Mouse (Mus musculus) hindbrain, embryonic 10.5 days (tissue): Measurements from ENCODE around the gene E130114P18Rik. TPM values are rescaled to one million over a fixed set of nuclear protein-coding genes. Genes with fewer than 3 reads are reported as not detected.

Experiments used
- DNase-seq: peaks from one replicate; pipeline ENCODE4 v3.0.0-alpha.2; 2017; ENCODE audit warnings: low spot score
- H3K27ac ChIP-seq: fragments of 300-500 bp; sonication (generic); 2 replicates; pipeline ENCODE4 v1.5.1; 2016; ENCODE audit warnings: mild to moderate bottlenecking, moderate library complexity
- H3K27me3 ChIP-seq: fragments of 300-500 bp; sonication (generic); 2 replicates; pipeline ENCODE4 v1.6.1; 2016; ENCODE audit warnings: mild to moderate bottlenecking; ENCODE audit not compliant: poor library complexity, insufficient read depth, severe bottlenecking
- H3K36me3 ChIP-seq: fragments of 300-500 bp; sonication (generic); 2 replicates; pipeline ENCODE4 v1.6.1; 2016; ENCODE audit warnings: mild to moderate bottlenecking, moderate library complexity
- H3K4me1 ChIP-seq: fragments of 300-500 bp; sonication (generic); replicated peaks from 2 replicates; pipeline ENCODE4 v1.6.1; 2016; ENCODE audit warnings: mild to moderate bottlenecking
- H3K4me3 ChIP-seq: fragments of 300-500 bp; sonication (generic); 2 replicates; pipeline ENCODE4 v1.5.1; 2016; ENCODE audit warnings: mild to moderate bottlenecking, moderate library complexity
- H3K9me3 ChIP-seq: fragments of 300-500 bp; sonication (generic); 2 replicates; pipeline ENCODE4 v1.6.1; 2016; ENCODE audit warnings: mild to moderate bottlenecking, moderate library complexity
- WGBS: fragments of 180-500 bp; shearing (Covaris S2); methylation state at CpG from one replicate; pipeline ENCODE4 v1.1.7; 2016; 5-methylcytosine and 5-hydroxymethylcytosine counted together
- polyA plus RNA-seq: library from polyadenylated mRNA; unstranded; fragments of >200 nt; fragmentation: Nextera tagmentation; extraction: Ambion mirVana; gene quantifications from 2 replicates; pipeline ENCODE4 v1.2.1, GENCODE M21; 2016

Gene E130114P18Rik
- polyA plus RNA-seq, 1 experiment from 2014 or later, result 18.4 TPM

DNA sequence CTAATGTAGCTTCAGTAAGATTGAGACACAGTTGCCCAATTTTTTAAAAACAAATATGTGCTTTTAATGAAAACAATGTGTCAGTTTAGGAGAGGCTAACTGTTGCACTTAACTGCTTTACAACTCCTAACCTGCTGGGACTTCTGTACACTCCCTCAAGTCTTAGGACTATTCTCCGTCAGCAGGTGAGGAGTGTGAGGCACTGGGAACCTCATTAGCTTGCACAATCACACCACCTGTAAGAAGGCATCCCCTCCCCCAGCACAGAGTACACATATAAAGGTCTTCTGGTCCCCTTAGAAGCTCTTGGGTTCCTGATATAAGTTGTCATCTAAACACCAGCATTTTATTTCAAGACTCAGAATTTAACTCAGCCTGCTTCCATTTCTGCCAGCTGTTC, 170.7 kb downstream of the E130114P18Rik start:
- Histone ChIP-seq H3K4me3 (no peak overlapping the region), H3K4me1 (peaks cover 47% of the 10 kb centered on the region), H3K9me3 (no peaks in the 10 kb centered on the region), H3K27ac (0 out of 2 replicates have a peak overlapping the region, but pooled peaks have one; percentile 23), H3K27me3 (no peaks in the 10 kb centered on the region), H3K36me3 (no peaks in the 10 kb centered on the region)
- DNase-seq, result no peak
- WGBS, result 83% methylated on average over 1 of the region's 1 CpGs

DNA sequence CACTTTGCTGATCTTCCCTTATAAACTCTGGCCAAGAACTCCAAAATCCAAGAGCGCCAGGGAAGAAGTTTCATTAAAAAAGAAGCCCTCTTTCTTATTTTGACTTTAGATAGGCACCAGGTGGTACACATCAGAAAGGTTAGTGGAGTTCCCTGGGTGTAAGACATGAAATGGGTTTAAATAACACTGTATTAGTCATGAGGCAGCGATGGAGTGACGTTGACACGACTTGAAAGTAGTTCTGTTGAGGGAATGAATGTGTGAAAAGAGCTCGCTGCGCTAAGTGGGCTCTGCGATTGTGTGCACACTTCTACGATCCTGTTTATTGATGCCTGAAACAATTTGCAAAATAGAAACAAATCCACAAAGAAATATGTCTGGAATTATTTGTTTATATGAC, 171.4 kb downstream of the E130114P18Rik start:
- 91% methylated on average over 8 of the region's 8 CpGs for WGBS

DNA sequence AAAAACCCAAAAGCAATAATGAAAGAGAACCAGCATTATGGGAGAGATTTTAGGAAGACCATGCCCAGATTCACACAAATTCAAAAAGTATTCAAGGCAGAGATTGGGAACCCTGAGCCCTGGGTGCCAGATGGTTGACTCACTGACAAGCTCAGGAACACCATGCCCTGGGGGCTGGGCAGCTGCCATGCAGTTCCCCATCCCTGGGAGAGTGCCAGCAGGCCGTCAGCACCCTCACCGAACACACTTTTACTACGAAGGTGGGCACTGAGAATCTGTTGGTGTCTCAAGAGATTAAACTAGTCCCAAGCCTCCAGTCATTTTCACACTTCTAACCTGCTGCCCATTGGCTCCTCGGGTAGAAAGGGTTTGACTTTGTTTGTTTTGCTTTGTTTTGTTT, 175.3 kb downstream of the E130114P18Rik start:
- Histone ChIP-seq H3K27ac (no peak overlapping the region), H3K4me1 (peaks cover 17% of the 10 kb centered on the region), H3K27me3 (no peaks in the 10 kb centered on the region), H3K9me3 (no peaks in the 10 kb centered on the region), H3K4me3 (no peak overlapping the region), H3K36me3 (no peaks in the 10 kb centered on the region)
- 75% methylated on average over 4 of the region's 4 CpGs for WGBS
- DNase-seq, result no peak

More for the DNA sequence above, 171.4 kb downstream of the E130114P18Rik start:
- Histone ChIP-seq H3K4me3 (no peak overlapping the region), H3K27ac (no peak overlapping the region), H3K27me3 (no peaks in the 10 kb centered on the region), H3K4me1 (peaks cover 50% of the 10 kb centered on the region), H3K36me3 (no peaks in the 10 kb centered on the region), H3K9me3 (no peaks in the 10 kb centered on the region)
- DNase-seq, result no peak

DNA sequence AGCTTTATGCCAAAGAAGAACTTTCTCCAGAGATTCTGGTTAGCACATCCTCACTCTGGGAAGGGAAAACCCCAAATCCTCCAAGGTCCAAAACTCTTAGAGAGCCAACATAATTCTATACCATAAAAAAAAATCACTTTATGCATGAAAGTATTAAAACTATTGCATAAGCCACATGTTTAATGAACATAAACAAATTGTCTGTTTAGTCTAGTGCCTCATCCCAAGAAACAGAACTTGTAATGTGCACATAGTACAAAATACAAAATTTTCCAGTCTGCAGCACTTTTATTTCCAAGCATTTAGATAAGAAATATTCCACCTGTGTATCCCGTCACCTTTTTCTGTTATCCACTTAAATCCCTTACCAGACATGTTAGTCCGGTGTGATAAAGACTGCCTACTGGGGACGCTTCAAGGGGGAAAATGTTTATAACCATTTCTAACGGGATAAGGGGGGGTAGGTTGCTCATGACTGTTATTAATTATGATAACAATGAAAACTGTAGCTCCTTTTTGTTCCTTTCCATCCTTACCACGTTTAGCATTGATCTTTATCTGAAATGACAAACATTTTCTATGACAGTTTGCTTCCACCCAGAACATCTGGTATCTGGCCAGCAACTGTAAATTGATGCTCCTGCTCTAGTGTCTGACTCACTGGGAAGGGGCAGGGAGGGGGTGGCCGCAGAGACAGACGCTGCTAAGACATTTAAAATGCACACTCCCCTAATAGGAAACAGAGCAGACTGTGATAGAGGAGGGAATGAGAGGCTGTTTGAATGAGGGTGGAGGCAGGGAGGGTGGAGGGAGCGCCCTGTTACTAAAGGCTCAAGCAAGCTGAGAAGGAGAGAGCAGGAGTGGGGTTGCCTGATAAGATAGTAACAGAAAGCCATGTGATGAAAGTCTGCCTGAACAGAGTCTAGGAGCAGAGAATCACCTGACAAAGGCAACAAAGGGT, 176.7 kb downstream of the E130114P18Rik start:
- Histone ChIP-seq H3K36me3 (no peaks in the 10 kb centered on the region), H3K4me3 (no peak overlapping the region), H3K27ac (peak overlapping the region; percentile 71), H3K9me3 (no peaks in the 10 kb centered on the region), H3K27me3 (no peaks in the 10 kb centered on the region), H3K4me1 (peaks cover 9% of the 10 kb centered on the region)
- 45% methylated on average over 8 of the region's 8 CpGs for WGBS
- peak; percentile 36 for DNase-seq

DNA sequence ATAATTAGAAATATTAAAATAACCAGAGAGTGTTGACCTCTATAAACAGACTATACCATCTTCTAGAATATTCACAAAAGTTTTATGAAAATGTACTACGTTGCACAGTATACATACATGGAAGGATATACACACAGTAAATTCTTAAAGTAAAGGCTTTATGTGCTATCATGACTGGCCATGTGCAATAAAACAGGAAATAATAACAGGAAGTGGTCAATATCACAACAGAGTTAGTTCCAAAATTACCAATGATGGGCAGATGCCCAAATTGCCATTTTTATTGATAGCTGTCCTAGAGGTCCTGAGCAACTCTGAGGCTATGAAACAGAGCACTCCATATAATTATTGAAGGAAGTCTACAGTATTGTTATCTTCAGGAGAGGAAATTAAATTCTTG, 180.4 kb downstream of the E130114P18Rik start:
- Histone ChIP-seq H3K27me3 (no peaks in the 10 kb centered on the region), H3K36me3 (no peaks in the 10 kb centered on the region), H3K27ac (no peak overlapping the region), H3K4me3 (no peak overlapping the region), H3K9me3 (no peaks in the 10 kb centered on the region), H3K4me1 (peaks cover 16% of the 10 kb centered on the region)
- WGBS, result 95% methylated on average over 1 of the region's 1 CpGs
- DNase-seq, result no peak

DNA sequence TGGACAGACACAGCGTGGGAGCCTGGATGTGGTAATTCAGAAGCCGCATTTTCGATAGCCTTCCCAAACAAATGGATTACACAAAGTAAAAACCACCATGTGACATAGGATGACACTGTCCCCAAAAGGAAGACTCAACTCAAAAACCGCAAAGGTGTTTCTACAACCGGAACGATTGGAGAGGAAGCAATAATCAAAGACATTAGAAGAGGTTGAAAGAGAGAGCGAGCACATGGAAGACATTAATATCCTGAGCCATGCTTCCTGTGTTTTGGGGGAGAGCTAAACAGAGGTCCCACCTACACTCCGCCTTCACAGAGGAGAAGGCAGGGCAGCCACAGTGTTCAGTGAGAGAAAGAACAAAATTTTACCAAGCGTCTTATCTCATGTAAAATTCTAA, 181.5 kb downstream of the E130114P18Rik start:
- 88% methylated on average over 9 of the region's 9 CpGs for WGBS
- Histone ChIP-seq H3K36me3 (no peaks in the 10 kb centered on the region), H3K4me1 (peaks cover 12% of the 10 kb centered on the region), H3K4me3 (no peak overlapping the region), H3K27me3 (no peaks in the 10 kb centered on the region), H3K27ac (no peak overlapping the region), H3K9me3 (no peaks in the 10 kb centered on the region)
- DNase-seq, result no peak

DNA sequence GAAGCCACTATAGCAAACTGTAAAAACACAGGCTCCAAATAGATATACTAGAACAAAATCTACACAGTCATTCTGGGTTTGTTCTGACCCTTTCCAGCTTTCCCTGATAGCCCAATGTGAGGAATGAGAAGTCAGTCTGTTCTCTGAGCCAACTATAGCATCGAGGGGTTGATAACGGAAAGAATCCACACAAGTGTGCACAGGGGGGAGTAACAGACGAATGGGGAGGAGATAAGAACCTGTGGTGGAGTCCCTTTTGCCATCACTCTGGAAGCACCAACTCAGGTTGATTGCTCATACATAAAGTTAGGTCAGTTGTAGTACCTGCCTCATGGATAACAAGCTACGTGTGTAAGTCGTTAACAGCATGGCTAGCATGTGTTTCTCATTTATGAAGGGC, 184.0 kb downstream of the E130114P18Rik start:
- no peaks in the 10 kb centered on the region for H3K36me3 ChIP-seq
- WGBS, result 82% methylated on average over 5 of the region's 5 CpGs
- no peak overlapping the region for H3K4me3 ChIP-seq
- no peak for DNase-seq
- no peaks in the 10 kb centered on the region for H3K27me3 ChIP-seq
- H3K4me1 ChIP-seq, result peaks cover 12% of the 10 kb centered on the region
- no peaks in the 10 kb centered on the region for H3K9me3 ChIP-seq
- no peak overlapping the region for H3K27ac ChIP-seq

DNA sequence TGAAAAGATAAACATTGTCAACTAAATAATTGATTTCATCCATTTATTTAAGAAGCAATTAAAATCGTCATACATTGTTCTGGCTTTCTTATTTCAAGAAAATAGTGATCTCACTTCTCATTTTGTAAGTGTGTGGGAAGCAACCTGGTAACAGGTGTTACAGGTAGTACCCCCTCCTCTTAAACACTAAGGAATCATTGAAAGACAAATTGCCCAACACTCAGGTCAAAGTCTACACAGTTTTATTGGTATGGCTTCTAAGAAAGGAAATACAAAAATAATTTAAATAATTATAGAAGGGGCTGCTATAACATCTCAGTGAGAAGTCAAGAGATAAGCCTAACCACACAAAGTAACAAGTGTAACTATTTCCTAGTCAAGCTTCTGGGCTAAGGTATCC, 188.1 kb downstream of the E130114P18Rik start:
- Histone ChIP-seq H3K9me3 (no peaks in the 10 kb centered on the region), H3K4me1 (peaks cover 29% of the 10 kb centered on the region), H3K36me3 (no peaks in the 10 kb centered on the region), H3K27me3 (no peaks in the 10 kb centered on the region), H3K27ac (no peak overlapping the region), H3K4me3 (no peak overlapping the region)
- no peak for DNase-seq
- WGBS, result 86% methylated on average over 1 of the region's 1 CpGs

DNA sequence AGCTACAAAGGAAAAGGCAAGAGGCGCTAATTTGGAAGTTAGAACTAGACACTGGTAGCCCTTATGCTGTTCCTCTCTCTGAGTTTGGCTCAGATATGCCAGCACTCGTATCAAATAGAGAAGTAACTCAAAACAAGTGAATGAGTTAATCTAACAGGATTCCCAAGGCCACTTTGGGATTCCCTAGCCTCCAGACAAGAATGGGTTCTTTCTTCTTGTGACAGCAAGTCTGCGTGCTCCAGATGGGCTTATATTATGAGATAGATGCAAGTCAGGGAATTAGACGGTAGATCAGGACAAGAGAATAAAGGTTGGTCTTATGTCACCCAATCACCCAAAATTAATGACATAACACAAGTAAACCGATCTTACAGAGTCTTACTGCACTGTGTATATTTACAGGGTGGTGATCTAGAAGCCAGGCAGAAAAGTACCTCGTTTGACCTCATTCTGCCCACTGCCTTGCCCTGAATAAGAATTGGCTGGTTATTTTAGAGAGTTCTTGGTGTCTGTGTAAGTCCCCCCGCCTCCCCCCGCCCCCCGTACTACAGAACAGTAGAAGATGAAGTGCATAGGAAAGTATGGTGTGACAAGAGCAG, 190.4 kb downstream of the E130114P18Rik start:
- H3K4me3 ChIP-seq, result no peak overlapping the region
- no peaks in the 10 kb centered on the region for H3K36me3 ChIP-seq
- WGBS, result 78% methylated on average over 9 of the region's 9 CpGs
- DNase-seq, result no peak
- H3K4me1 ChIP-seq, result peaks cover 46% of the 10 kb centered on the region
- H3K27ac ChIP-seq, result peak overlapping the region; percentile 50; the same call in 1 of the 2 replicates
- no peaks in the 10 kb centered on the region for H3K9me3 ChIP-seq
- no peaks in the 10 kb centered on the region for H3K27me3 ChIP-seq

DNA sequence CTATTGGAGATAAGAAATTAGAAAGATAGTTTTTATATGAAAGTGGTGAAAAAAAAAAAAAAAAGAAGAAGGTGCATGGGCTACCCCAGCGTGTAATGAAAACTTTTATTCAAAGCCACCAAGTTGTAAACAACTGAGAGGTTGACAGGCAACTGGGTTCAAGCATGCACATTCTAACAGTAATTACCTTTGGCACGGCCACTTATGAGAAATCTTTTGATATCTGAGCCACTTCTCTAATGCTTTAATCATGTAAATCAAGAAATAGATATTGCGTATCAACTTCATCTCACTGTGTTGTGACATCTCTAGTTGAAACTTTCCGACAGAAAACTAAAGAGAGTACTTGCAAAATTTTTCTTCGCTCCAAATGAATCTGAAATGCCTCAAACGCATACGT, 192.7 kb downstream of the E130114P18Rik start:
- no peaks in the 10 kb centered on the region for H3K27me3 ChIP-seq
- H3K36me3 ChIP-seq, result no peaks in the 10 kb centered on the region
- H3K4me3 ChIP-seq, result no peak overlapping the region
- peaks cover 63% of the 10 kb centered on the region for H3K4me1 ChIP-seq
- H3K9me3 ChIP-seq, result no peaks in the 10 kb centered on the region
- 82% methylated on average over 7 of the region's 7 CpGs for WGBS
- no peak for DNase-seq
- H3K27ac ChIP-seq, result peak overlapping the region; percentile 85; the same call in 1 of the 2 replicates

DNA sequence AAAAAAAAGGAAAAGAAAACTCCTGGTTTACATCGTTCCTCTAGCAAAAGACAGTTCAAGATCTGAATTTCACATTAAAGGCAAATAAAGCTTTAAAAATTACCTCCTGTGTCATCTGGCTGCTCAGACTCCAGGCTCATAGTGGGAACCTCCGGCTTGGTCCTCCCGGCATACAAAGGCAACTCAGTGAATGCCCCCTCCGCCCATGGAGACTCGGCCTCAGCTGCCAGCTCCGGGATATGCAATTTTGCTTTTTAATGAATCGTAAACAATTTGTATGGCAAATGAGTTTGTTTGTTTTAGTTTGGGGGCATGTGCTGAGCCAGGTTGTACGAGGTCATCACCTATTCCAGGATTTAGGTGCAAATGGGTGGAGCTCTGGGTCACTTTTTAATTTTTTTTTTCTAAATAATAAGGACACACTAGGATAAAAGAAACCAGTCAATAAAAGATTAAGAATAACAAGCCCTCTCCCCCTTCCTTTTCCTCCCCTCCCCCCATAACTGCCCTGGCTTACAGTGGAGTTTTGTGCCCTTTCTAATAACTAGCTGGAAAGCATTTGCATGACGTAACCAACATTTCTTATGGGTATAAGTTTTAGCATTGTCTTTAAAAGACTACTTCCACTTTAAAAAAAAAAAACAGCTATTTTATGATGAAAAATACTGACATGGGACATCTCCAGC, 193.3 kb downstream of the E130114P18Rik start:
- H3K36me3 ChIP-seq, result no peaks in the 10 kb centered on the region
- H3K4me1 ChIP-seq, result peaks cover 65% of the 10 kb centered on the region
- no peaks in the 10 kb centered on the region for H3K9me3 ChIP-seq
- no peak for DNase-seq
- 43% methylated on average over 9 of the region's 9 CpGs for WGBS
- H3K27me3 ChIP-seq, result no peaks in the 10 kb centered on the region
- H3K27ac ChIP-seq, result peak overlapping the region; percentile 85
- peak overlapping the region; percentile 44 for H3K4me3 ChIP-seq

DNA sequence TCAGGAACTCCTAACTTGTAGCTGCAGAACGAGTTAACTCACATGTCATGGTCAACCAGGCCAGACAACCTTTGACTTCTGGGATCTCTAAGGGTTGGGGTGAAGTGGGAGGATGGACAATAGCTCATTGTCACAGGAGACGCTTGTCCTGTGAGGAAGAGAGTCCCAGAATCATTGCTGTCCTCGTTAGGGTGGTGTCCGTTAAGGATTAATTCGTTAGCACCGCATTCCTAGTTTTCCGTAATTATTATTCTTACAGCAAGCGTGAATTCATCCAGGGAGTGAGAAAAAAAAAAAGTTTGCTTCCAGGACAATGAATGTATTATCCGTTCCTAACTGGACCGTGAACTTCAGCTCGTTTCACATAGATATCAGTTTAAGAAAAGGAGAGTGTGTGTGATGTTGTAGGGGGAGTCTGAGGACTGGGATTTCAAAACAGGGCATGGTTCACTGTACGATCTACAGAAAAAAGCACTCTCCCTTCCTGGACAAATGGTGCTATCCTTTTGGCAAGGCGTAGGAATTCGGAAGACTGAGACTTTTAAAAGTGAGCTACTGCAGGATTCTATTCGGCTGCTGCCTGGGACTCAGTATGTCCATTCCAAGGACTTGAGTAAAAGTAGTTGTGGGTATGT, 195.0 kb downstream of the E130114P18Rik start:
- Histone ChIP-seq H3K4me3 (peak overlapping the region; percentile 44), H3K4me1 (peaks cover 74% of the 10 kb centered on the region), H3K27me3 (no peaks in the 10 kb centered on the region), H3K9me3 (no peaks in the 10 kb centered on the region), H3K27ac (peak overlapping the region; percentile 85), H3K36me3 (no peaks in the 10 kb centered on the region)
- peak; percentile 31 for DNase-seq
- 41% methylated on average over 15 of the region's 15 CpGs for WGBS
